Mouse (Mus musculus): ENCODE results near the gene Ipo11. TPM values are rescaled to one million over a fixed set of nuclear protein-coding genes. Genes with fewer than 3 reads are reported as not detected.
A peak's percentile ranks its signal among the peaks of the same experiment; 100 is the strongest.

Gene Ipo11
- polyA plus RNA-seq, 1 experiment from 2014 or later = 57.7 TPM

DNA sequence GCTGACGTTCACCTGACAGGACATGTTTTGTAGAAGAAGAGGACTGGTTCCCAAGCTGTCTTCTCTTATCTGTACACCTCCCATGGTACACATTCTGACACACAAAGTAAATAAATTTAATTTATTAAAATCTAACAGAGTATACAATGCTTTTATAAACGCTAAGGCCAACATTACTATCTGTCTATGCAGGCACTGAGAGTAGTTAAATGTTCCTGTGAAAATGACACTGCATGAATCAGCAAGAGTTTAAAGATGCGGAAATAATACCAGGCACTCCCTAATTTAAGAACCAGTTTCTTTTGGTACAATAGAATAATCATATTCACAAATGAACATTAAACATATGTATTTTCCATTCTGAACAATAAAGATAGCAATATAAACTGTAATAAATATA lies 98.0 kb downstream of the Ipo11 start:
- no peak for ATAC-seq (replicated peaks; ENCODE audit: low FRiP score, low TSS enrichment, low read depth)
- DNase-seq (ENCODE audit: low spot score) = no peak
- Histone ChIP-seq H3K36me3 (ENCODE audit: control insufficient read depth, insufficient read depth, low read length) (peaks cover 13% of the 10 kb centered on the region), H3K27me3 (replicated peaks; ENCODE audit: control insufficient read depth, insufficient read depth, low read length) (no peaks in the 10 kb centered on the region), H3K4me3 (ENCODE audit: low read depth, low read length) (no peak overlapping the region), H3K9ac (ENCODE audit: low read length) (no peak overlapping the region), H3K4me2 (ENCODE audit: low read length) (no peak overlapping the region), H3K4me1 (replicated peaks; ENCODE audit: control insufficient read depth, insufficient read depth, low read length) (no peaks in the 10 kb centered on the region), H3K9me3 (ENCODE audit: control insufficient read depth, low read length) (no peaks in the 10 kb centered on the region), H3K27ac (ENCODE audit: low read depth) (no peak overlapping the region)
- 86% methylated on average over 3 of the region's 3 CpGs for WGBS

DNA sequence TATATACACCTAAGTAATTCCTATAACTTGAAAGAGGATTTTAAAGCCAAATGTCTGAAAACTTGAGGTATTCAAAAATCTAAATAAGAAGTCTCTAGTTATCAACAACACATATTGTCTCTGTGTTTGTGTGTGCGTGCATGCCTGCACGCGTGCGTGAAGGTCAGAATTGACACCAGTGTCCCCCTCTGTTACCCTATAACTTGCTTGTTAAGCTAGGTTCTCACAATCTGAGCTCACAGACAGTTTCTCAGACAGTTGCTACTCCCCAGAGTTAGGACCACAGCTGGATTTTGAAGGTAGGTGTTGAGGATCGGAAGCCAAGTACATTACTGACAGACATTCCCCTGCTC lies 100.3 kb downstream of the Ipo11 start:
- Histone ChIP-seq H3K27me3 (replicated peaks; ENCODE audit: control insufficient read depth, insufficient read depth, low read length) (no peaks in the 10 kb centered on the region), H3K4me1 (replicated peaks; ENCODE audit: control insufficient read depth, insufficient read depth, low read length) (no peaks in the 10 kb centered on the region), H3K9ac (ENCODE audit: low read length) (no peak overlapping the region), H3K9me3 (ENCODE audit: control insufficient read depth, low read length) (no peaks in the 10 kb centered on the region), H3K27ac (ENCODE audit: low read depth) (no peak overlapping the region), H3K4me2 (ENCODE audit: low read length) (no peak overlapping the region), H3K36me3 (ENCODE audit: control insufficient read depth, insufficient read depth, low read length) (peaks cover 11% of the 10 kb centered on the region), H3K4me3 (ENCODE audit: low read depth, low read length) (no peak overlapping the region)
- no peak for DNase-seq (ENCODE audit: low spot score)
- 78% methylated on average over 5 of the region's 5 CpGs for WGBS
- ATAC-seq (replicated peaks; ENCODE audit: low FRiP score, low TSS enrichment, low read depth) = no peak

DNA sequence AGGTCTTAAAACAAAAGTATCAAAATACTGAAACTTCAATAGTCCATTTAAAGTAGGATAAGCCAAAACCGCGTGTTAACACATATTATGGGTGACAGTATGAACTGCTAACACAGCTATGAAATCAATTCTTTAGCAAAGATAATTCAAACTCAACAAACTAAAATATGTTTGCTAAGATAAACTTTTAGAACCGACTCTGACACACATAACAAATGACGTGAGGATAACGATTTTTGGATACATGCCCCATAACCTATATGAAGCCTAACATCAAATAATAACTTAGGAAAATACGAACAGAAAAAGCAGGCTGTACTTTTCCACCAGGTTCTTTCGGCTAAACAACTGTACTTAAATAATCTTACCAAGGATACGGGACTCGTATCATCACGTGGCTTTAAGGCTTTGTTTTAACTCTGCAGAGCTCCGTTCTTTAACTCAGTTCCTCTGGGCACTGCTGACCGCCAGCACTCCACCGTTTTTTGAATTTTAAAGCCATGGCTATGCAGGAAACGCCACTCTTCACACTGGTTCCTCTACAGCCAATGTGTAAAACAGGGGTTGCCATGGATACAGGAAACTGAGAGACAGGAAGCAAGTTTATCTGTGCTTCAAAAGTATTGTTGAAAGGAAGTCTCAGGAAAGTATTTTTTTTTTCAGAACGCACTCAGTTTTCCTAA lies 100.8 kb downstream of the Ipo11 start:
- H3K4me3 ChIP-seq (ENCODE audit: low read depth, low read length) = peak overlapping the region; percentile 12; the same call in 1 of the 2 replicates
- H3K27ac ChIP-seq (ENCODE audit: low read depth) = peak overlapping the region; percentile 23; the same call in 1 of the 2 replicates
- ATAC-seq (replicated peaks; ENCODE audit: low FRiP score, low TSS enrichment, low read depth) = 0 out of 2 replicates have a peak, but pooled peaks have one; percentile 50
- 56% methylated on average over 15 of the region's 15 CpGs for WGBS
- no peaks in the 10 kb centered on the region for H3K4me1 ChIP-seq (replicated peaks; ENCODE audit: control insufficient read depth, insufficient read depth, low read length)
- peaks cover 11% of the 10 kb centered on the region for H3K36me3 ChIP-seq (ENCODE audit: control insufficient read depth, insufficient read depth, low read length)
- H3K27me3 ChIP-seq (replicated peaks; ENCODE audit: control insufficient read depth, insufficient read depth, low read length) = no peaks in the 10 kb centered on the region
- H3K9me3 ChIP-seq (ENCODE audit: control insufficient read depth, low read length) = no peaks in the 10 kb centered on the region
- H3K9ac ChIP-seq (ENCODE audit: low read length) = no peak overlapping the region
- no peak for DNase-seq (ENCODE audit: low spot score)
- peak overlapping the region; percentile 31; the same call in 1 of the 2 replicates for H3K4me2 ChIP-seq (ENCODE audit: low read length)

DNA sequence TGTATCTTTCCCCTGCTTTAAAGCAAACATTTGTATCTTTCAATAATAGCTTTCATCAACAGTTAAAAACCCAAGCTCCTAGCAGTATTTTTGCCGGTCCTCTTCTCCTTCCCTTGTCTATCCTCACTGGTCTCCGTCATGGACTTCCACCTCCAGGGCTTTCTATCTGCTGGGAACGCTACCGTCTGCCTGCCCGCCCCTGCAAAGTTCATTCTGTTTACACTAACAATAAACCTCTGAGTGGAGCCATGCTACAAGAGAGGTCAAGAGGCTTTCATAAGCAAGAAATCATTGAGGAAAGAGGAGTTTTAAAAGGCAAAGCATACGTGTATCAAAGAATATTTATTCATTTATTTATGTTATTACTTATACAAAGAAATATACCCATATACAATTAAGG lies 106.7 kb downstream of the Ipo11 start:
- ATAC-seq (replicated peaks; ENCODE audit: low FRiP score, low TSS enrichment, low read depth) (no peak), DNase-seq (ENCODE audit: low spot score) (no peak)
- Histone ChIP-seq H3K36me3 (ENCODE audit: control insufficient read depth, insufficient read depth, low read length) (peaks cover 7% of the 10 kb centered on the region; the same call in 1 of the 2 replicates), H3K9me3 (ENCODE audit: control insufficient read depth, low read length) (no peaks in the 10 kb centered on the region), H3K27ac (ENCODE audit: low read depth) (no peak overlapping the region), H3K9ac (ENCODE audit: low read length) (no peak overlapping the region), H3K4me3 (ENCODE audit: low read depth, low read length) (no peak overlapping the region), H3K4me2 (ENCODE audit: low read length) (no peak overlapping the region), H3K27me3 (replicated peaks; ENCODE audit: control insufficient read depth, insufficient read depth, low read length) (no peaks in the 10 kb centered on the region), H3K4me1 (replicated peaks; ENCODE audit: control insufficient read depth, insufficient read depth, low read length) (no peaks in the 10 kb centered on the region)
- WGBS = 25% methylated on average over 6 of the region's 6 CpGs

DNA sequence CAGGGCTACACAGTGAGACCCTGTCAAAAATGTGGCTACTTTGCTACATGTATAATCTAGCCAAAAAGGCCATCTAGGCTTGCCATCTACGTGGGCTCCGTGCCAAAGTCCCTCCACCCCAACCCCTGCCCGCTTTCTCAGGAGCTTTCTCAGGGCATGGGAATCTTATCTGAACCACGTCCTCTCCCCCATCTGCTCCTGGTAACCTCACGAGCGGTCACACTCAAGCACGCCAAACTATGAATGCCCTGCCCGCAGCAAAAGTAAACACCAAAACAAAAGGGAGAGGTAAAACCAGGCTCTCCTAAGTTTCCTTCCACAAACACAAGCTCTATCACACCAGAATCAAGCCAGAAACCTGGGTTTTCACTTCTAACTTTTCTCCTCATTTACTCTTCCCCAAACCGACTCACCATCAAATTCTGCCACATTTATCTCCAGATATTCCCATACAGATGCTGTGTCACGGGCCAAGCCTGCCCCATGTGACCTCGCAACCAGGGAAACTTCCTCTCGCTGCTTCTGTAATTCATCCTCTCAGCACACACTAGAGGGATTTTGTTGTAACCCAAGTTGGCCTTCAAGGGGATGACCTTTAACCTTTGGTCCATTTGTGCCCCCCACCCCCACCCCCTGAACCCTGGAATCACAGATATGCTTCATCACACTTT lies 107.3 kb downstream of the Ipo11 start:
- peaks cover 5% of the 10 kb centered on the region; the same call in 1 of the 2 replicates for H3K36me3 ChIP-seq (ENCODE audit: control insufficient read depth, insufficient read depth, low read length)
- no peaks in the 10 kb centered on the region for H3K27me3 ChIP-seq (replicated peaks; ENCODE audit: control insufficient read depth, insufficient read depth, low read length)
- WGBS = 72% methylated on average over 12 of the region's 12 CpGs
- no peak for ATAC-seq (replicated peaks; ENCODE audit: low FRiP score, low TSS enrichment, low read depth)
- H3K4me2 ChIP-seq (ENCODE audit: low read length) = no peak overlapping the region
- no peaks in the 10 kb centered on the region for H3K9me3 ChIP-seq (ENCODE audit: control insufficient read depth, low read length)
- no peak for DNase-seq (ENCODE audit: low spot score)
- H3K4me3 ChIP-seq (ENCODE audit: low read depth, low read length) = no peak overlapping the region
- no peaks in the 10 kb centered on the region for H3K4me1 ChIP-seq (replicated peaks; ENCODE audit: control insufficient read depth, insufficient read depth, low read length)
- H3K9ac ChIP-seq (ENCODE audit: low read length) = no peak overlapping the region
- no peak overlapping the region for H3K27ac ChIP-seq (ENCODE audit: low read depth)

DNA sequence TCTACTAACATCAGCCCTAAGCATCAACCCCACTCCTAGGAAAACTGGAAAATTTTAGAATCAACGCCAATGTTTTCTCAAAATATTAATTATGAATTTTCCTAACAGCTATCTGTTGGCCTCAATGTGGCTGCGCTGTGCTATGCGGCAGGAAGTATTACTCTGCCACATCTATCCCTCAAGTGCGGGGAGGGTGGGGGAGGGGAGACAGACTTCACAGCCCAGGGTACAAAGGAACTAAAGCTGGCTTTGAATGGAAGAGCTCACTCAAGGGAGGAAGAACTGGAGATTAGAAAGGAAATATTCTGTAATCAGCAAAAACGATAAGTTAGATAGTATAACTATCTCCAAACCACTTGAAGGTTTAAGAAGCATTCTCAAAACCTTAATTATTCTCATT lies 111.1 kb downstream of the Ipo11 start:
- no peaks in the 10 kb centered on the region for H3K9me3 ChIP-seq (ENCODE audit: control insufficient read depth, low read length)
- WGBS = 84% methylated on average over 5 of the region's 5 CpGs
- no peak overlapping the region for H3K9ac ChIP-seq (ENCODE audit: low read length)
- H3K4me2 ChIP-seq (ENCODE audit: low read length) = no peak overlapping the region
- H3K27ac ChIP-seq (ENCODE audit: low read depth) = no peak overlapping the region
- no peaks in the 10 kb centered on the region for H3K4me1 ChIP-seq (replicated peaks; ENCODE audit: control insufficient read depth, insufficient read depth, low read length)
- ATAC-seq (replicated peaks; ENCODE audit: low FRiP score, low TSS enrichment, low read depth) (no peak), DNase-seq (ENCODE audit: low spot score) (no peak)
- no peaks in the 10 kb centered on the region for H3K27me3 ChIP-seq (replicated peaks; ENCODE audit: control insufficient read depth, insufficient read depth, low read length)
- no peak overlapping the region for H3K4me3 ChIP-seq (ENCODE audit: low read depth, low read length)
- H3K36me3 ChIP-seq (ENCODE audit: control insufficient read depth, insufficient read depth, low read length) = 0 out of 2 replicates have a peak, but pooled peaks cover 4% of the 10 kb centered on the region

DNA sequence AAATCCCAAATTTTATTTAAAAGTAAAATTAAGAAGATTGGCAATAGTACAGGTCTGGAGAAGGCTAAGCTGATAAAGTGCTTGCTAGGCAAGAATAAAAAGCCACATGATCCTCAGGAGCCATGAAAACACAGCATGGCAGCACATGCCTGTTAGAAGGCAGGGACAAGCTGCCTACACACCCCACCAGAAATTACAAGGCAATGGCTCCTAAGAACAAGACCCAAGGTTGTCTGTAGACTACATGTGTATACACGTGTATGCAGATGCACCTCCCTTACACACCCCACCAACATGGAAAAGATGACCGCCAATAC lies 112.9 kb downstream of the Ipo11 start:
- Histone ChIP-seq H3K27ac (ENCODE audit: low read depth) (no peak overlapping the region), H3K4me1 (replicated peaks; ENCODE audit: control insufficient read depth, insufficient read depth, low read length) (no peaks in the 10 kb centered on the region; the same call in 1 of the 2 replicates), H3K9ac (ENCODE audit: low read length) (no peak overlapping the region), H3K4me2 (ENCODE audit: low read length) (no peak overlapping the region), H3K27me3 (replicated peaks; ENCODE audit: control insufficient read depth, insufficient read depth, low read length) (no peaks in the 10 kb centered on the region), H3K9me3 (ENCODE audit: control insufficient read depth, low read length) (no peaks in the 10 kb centered on the region), H3K36me3 (ENCODE audit: control insufficient read depth, insufficient read depth, low read length) (peaks cover 7% of the 10 kb centered on the region; the same call in 1 of the 2 replicates), H3K4me3 (ENCODE audit: low read depth, low read length) (no peak overlapping the region)
- 94% methylated on average over 2 of the region's 2 CpGs for WGBS
- DNase-seq (ENCODE audit: low spot score) = no peak
- ATAC-seq (replicated peaks; ENCODE audit: low FRiP score, low TSS enrichment, low read depth) = no peak

DNA sequence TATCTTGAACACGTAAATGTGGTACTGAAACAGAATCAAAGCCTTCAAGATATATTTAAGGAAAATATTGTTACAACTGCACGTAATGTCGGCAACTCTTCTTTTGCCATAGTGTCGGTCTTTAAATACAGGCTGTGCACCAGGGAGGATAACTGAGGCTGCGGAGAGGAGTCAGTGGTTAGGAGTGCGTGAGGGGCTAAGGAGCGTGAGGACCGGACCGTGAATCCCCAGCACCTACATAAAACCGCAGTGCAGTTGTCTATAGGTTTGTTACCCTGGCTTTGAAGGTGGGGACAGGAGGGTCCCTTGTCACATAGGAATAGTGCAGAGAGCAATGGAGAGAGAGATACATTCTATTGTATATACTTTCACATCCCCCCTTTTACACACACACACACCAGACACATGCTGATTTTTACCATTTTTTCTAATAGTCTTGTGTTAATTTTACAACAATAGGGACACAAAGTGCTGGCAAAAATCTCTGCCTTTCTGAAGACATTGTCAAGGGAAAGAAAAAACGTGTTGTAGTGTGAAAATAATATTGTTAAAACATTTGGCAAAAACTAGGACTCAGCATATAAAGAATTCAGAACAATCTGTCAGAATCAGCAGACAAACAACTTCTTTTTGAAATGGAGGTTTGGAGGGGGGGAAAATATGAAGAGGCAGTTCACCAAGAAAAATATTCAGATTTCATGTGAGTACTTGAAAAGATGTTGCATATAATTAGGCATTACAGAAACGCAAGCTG lies 113.5 kb downstream of the Ipo11 start:
- Histone ChIP-seq H3K36me3 (ENCODE audit: control insufficient read depth, insufficient read depth, low read length) (peaks cover 7% of the 10 kb centered on the region; the same call in 1 of the 2 replicates), H3K4me3 (ENCODE audit: low read depth, low read length) (no peak overlapping the region), H3K9ac (ENCODE audit: low read length) (no peak overlapping the region), H3K27me3 (replicated peaks; ENCODE audit: control insufficient read depth, insufficient read depth, low read length) (no peaks in the 10 kb centered on the region), H3K27ac (ENCODE audit: low read depth) (no peak overlapping the region), H3K4me1 (replicated peaks; ENCODE audit: control insufficient read depth, insufficient read depth, low read length) (no peaks in the 10 kb centered on the region; the same call in 1 of the 2 replicates), H3K4me2 (ENCODE audit: low read length) (no peak overlapping the region), H3K9me3 (ENCODE audit: control insufficient read depth, low read length) (no peaks in the 10 kb centered on the region)
- 95% methylated on average over 12 of the region's 12 CpGs for WGBS
- ATAC-seq (replicated peaks; ENCODE audit: low FRiP score, low TSS enrichment, low read depth) (no peak), DNase-seq (ENCODE audit: low spot score) (no peak)
